Mouse (Mus musculus) kidney, adult 10 weeks (tissue): ENCODE measurements around the gene Fuom. TPM values are rescaled to one million over a fixed set of nuclear protein-coding genes. Genes with fewer than 3 reads are reported as not detected.

Source experiments
- polyA plus RNA-seq: library from polyadenylated mRNA; stranded (reverse); fragments of 350-450 nt; fragmentation: Illumina TruSeq; extraction: RNeasy Lipid Tissue Mini Kit (QIAGEN cat#74804); gene quantifications from one replicate; pipeline ENCODE4 v1.2.3, GENCODE M21; 2014; ENCODE audit warnings: low read depth, low replicate concordance

Fuom gene
- polyA plus RNA-seq, result 53.2 TPM

DNA sequence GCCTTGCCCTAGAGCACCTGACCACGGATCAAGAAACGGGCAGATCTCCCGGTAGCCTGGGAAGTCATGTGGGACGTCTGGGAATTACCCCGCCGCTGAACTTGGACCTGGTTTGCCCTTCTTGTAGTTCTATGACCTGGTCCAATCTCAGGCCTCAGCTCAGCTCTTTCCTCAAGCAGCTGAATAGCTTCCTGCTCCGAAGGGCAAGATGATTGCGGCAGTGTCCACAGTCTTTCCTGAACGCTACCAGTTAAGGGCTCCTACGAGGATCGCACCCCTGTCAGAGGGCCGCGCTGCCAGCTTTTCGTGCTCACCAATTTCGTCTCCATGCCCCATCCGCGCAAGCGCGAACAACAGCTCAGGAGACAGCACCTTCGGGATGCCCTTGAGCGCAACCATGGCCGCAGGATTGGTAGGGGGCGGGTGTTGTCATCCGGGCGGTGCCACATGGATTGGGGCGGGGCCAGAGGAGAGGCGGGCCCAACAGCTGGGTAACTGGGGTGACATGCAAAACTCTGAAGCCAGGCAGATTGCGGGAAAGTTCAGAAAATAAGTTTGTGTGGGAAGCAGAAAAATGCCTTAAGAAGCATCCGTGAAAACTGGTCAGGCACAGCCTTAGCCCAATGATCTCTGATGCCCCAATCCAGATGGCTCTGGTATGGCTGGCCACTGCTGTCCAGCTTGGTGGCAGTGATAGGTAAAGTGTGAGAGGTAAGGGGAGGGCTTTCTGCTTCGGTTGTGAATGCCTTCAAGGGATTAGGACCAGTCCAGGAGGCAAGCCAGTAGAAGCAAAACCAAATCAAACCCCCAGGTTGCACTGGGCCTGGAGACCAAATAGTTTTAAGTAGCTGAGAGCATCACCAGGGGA, at the start of gene Fuom:
Fuom (minus strand) TSS at position 449 of the 868 bp plus-strand sequence.

DNA sequence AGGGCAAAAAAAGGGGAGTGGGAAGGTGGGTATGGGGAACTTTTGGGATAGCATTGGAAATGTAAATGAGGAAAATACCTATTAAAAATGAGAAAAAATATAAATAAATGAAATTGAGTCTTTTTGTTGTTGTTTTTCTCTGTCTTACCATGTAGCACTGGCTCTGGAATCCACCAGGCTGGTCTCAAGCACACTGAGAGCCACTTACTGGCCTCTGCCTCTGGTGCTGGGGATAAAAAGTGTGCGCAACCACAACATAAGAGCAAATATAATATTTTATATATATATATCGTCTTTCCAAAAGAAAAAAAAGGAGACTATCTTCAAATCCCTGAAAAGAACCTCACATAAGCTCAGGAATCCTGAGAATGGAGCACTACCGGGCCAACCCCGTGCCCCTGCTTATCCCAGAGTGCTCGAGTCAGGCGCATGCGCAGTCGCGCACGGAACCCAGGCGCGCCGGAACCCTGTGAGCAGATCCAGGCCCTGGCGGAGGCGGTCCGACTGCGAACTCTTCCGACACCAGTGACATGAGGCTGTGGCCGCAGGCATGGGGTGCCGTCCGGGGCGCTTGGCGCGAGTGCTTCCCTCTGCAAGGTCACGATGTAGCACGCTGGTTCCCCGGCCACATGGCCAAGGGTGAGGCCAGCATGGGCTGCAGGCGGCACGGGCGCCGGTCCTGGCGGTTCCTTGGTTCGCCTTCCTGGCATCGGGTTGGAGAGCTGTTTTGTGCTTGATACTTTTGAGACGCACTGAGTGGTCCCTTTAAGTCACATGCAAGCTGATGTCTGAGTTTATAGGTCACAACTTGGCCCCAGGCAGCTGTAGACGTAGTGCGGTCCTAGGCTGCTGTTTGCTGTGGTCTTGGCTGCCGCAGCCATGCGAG, 35.1 kb upstream of the Fuom start, which contains the start of gene Mtg1:
Mtg1 (plus strand) TSS at position 430 of the 886 bp plus-strand sequence.

DNA sequence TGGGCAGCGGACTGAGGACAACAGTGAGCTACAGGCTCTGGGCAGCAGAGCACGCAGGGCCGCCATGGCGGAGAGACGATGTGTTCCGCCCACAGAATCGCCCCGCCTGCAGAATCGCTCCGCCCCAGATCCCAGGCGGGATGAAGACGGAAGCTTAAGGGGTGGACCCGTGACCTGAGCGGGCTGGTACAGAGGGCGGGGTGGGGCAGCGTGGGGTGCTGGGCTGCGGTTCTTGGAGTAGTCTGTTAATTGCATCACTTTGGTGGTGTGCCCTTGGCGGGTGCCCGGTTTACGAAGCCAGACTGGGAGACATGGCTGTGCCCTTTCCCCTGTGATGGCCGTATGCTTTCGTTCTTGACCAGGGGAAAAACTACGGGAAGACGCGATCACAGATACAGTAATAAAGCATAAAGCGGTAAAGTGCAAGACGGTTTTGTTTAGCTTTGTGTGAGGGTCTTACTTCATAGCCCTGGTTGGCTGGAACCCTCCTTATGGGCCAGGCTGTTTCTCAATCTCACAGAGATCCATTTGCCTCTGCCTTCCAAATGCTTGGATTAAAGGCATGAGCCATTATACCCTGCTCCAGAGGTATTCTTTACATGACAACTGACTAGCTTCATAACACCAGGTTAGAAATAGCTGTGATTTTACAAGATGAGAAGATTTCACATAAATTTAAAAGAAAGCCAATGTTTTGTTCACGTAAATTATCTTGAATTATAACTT, 14.3 kb upstream of the Fuom start, which contains the start of gene Echs1:
Echs1 (minus strand) TSS at position 148 of the 726 bp plus-strand sequence.

DNA sequence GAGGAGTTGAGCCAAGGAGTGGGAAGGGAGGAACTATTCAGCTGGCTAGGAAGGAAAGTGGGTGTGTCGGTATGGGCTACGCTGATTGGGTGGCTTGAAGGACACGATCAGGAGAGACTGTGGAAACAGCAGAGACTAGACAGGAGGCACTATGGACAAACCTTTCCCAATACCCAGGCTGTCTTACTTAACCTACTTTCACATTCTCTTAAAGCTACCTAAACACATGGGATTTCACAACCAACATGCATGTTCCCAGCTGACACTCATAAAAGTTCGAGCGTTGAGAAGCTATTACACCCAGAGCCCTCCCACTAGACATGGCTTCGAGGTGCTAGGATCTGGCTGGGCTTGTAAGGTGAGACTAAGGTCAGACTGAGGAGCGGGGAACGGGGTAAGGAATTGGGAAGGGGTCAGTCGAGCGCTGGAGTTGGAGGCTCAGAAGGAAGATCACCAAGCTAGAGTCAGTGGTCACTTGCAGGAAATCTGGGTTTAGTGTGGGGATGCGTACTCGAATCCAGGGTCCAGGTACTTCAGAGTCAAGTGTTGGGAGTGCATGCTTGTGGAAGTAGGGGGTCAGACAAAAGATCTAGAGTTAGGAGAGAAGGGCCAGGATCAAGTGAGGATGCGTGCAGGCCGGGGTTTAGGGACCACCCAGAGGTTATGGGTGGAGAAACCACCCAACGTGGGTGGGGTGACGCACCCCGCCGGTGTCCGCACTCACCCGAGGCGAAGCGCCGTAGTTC, 13.5 kb upstream of the Fuom start, which contains the start of gene Paox:
Paox (plus strand) TSS at position 217 of the 746 bp plus-strand sequence.

DNA sequence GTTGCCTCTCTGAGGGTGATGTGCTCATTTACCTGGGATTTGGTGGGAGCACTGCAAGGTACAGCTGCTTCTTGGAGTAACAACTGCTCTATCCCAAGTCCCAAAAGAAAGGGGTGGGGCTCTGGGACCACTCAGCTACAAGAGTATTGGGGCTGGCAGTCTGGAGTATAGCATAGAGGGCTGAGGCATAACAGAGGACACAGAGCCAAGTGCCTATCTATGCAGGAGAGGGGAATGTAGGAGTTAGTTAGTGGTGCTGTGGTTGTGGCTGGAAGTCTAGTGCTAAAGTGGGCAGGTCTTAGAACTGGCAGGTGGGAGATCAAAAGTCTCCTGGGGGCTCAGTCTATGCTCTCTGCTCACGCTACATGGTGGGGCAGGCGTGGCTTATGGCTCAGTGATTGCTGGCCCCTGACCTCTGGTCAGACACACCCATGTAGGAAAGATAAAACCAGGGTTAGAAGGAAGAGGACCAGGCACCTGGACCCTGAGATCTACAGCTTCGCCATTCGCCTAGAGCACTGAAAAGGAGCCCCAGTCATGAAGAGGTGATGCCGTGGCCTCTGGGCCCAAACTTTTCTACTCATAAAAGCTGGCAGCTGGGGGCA, 9.2 kb downstream of the Fuom start, which contains the start of gene Prap1:
Prap1 (plus strand) TSS at position 472 of the 605 bp plus-strand sequence.

DNA sequence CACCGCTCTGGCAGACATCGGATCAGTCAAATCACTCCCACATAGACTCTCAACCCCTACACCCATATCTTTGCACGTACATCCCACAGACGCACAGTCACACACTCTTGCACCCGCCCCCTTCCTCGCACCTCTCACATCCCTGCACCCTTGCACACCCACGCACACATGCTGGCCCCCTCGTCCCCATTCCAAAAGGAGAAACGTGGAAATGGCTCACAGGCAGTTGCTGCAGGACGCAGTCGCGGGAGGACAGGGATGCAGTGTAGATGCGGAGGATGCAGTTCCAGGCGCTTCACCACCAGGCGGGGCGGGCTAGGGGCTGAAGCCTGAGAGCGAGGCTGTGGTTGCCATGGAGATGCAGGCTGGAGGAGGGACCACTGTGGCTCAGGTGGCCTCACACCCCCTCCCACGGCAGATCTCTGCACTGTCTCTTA, 20.0 kb downstream of the Fuom start, which contains the start of gene Caly:
Caly (minus strand) TSS at position 307 of the 437 bp plus-strand sequence.

DNA sequence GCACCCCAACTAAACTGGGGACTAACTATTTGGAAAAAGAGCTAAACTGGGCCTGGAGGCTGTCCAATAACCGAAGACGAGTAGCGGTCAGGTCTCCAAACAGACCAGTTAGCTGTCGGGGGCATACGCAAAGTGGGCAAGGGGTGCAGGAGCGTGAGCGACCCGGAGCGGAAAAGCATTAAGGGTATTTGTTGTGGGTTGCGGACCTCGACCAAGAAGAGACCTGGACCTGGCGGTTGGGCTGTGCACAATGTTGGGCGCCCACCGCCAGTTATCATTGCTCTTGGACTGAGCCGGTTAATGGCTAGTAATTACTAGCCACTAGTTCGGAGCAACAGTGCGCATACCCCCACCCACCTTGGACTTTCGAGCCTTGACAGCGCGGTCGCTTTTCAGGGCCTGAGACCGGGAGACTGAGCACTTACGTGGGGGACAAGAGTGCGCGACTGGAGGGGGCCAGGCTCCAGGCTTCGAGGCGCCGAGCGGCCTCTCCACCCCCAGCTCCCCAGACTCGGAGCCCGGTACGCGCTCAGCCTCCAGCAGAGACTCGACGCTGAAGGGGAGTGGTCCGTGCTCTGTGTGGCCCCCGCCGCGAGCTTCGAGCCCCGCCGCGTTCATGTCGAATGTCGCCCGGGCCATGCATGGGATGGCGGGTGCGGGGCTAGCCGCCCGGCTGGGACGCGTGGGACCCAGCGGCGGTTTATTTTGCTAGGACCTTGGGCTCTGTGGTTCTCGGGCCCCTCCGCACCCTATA, 53.7 kb downstream of the Fuom start, which contains the start of gene Msx3:
Msx3 (minus strand) TSS at position 729 of the 754 bp plus-strand sequence.

Other genes with a start within 250 kb of the Fuom start
- gene Kndc1, start 207.7 kb downstream of the Fuom start, polyA plus RNA-seq, result not detected
- gene Utf1, start 158.7 kb downstream of the Fuom start, polyA plus RNA-seq, result not detected
- not detected for gene 6430531B16Rik, start 123.7 kb downstream of the Fuom start, polyA plus RNA-seq
- gene Adam8, start 109.9 kb downstream of the Fuom start, polyA plus RNA-seq, result not detected
- 6.5 TPM for gene Zfp511, start 66.0 kb downstream of the Fuom start, polyA plus RNA-seq
- gene Tubgcp2, start 65.8 kb downstream of the Fuom start, polyA plus RNA-seq, result 11.9 TPM
- not detected for gene Msx3, start 53.4 kb downstream of the Fuom start, polyA plus RNA-seq
- not detected for gene Caly, start 19.9 kb downstream of the Fuom start, polyA plus RNA-seq
- not detected for gene Prap1, start 9.0 kb downstream of the Fuom start, polyA plus RNA-seq
- gene Paox, start 13.4 kb upstream of the Fuom start, polyA plus RNA-seq, result 2.5 TPM
- gene Echs1, start 14.0 kb upstream of the Fuom start, polyA plus RNA-seq, result 157 TPM
- 7.6 TPM for gene Mtg1, start 35.1 kb upstream of the Fuom start, polyA plus RNA-seq
- gene Sprn, start 52.4 kb upstream of the Fuom start, polyA plus RNA-seq, result not detected
- not detected for gene Olfr522, start 62.3 kb upstream of the Fuom start, polyA plus RNA-seq
- gene Olfr523, start 70.8 kb upstream of the Fuom start, polyA plus RNA-seq, result not detected
- not detected for gene Olfr524, start 103.5 kb upstream of the Fuom start, polyA plus RNA-seq
- gene Cd163l1, start 115.8 kb upstream of the Fuom start, polyA plus RNA-seq, result not detected
- gene 5830411N06Rik, start 144.8 kb upstream of the Fuom start, polyA plus RNA-seq, result not detected
- gene Olfr525, start 218.4 kb upstream of the Fuom start, polyA plus RNA-seq, result not detected
- not detected for gene Olfr527, start 231.6 kb upstream of the Fuom start, polyA plus RNA-seq